Mouse (Mus musculus): ENCODE measurements around the gene Spata20.
A peak's percentile ranks its signal among the peaks of the same experiment; 100 is the strongest.

Gene Spata20

GRCm38 (mm10) chr11:94486001-94486400 lies at the start of gene Spata20:
TSS of gene Spata20 (minus strand) at chr11:94486179.
- DNase-seq = peak; percentile 78

- DNase-seq = no peak
Observed at GRCm38 (mm10) chr11:94533171-94533570, 47.2 kb upstream of the Spata20 start.

GRCm38 (mm10) chr11:94528879-94529278 lies 42.9 kb upstream of the Spata20 start:
- no peak for DNase-seq

GRCm38 (mm10) chr11:94526171-94526879 lies 40.3 kb upstream of the Spata20 start:
- no peak for DNase-seq

- DNase-seq = peak; percentile 42
Observed at GRCm38 (mm10) chr11:94521219-94521843, 35.4 kb upstream of the Spata20 start, which contains the start of gene Mycbpap. TSS of gene Mycbpap (minus strand) at chr11:94521742.

GRCm38 (mm10) chr11:94513452-94513851 lies 27.5 kb upstream of the Spata20 start:
- DNase-seq = no peak

GRCm38 (mm10) chr11:94508976-94509375 lies 23.0 kb upstream of the Spata20 start:
- DNase-seq = no peak

GRCm38 (mm10) chr11:94501482-94501881 lies 15.5 kb upstream of the Spata20 start:
- no peak for DNase-seq

GRCm38 (mm10) chr11:94500362-94500761 lies 14.4 kb upstream of the Spata20 start:
- DNase-seq = no peak

GRCm38 (mm10) chr11:94499661-94500152 lies 13.7 kb upstream of the Spata20 start, which contains the start of gene Epn3:
TSS of gene Epn3 (minus strand) at chr11:94499974.
- DNase-seq = peak; percentile 27

- DNase-seq = no peak
Observed at GRCm38 (mm10) chr11:94499035-94499434, 13.1 kb upstream of the Spata20 start.

- DNase-seq = no peak
Observed at GRCm38 (mm10) chr11:94498093-94498996, 12.4 kb upstream of the Spata20 start.

- no peak for DNase-seq
Observed at GRCm38 (mm10) chr11:94495415-94495814, 9.4 kb upstream of the Spata20 start.

- no peak for DNase-seq
Observed at GRCm38 (mm10) chr11:94491749-94492099, 5.7 kb upstream of the Spata20 start.

GRCm38 (mm10) chr11:94491035-94491748 lies 5.2 kb upstream of the Spata20 start:
- DNase-seq = peak; percentile 47

- DNase-seq = no peak
Observed at GRCm38 (mm10) chr11:94489745-94490144, 3.8 kb upstream of the Spata20 start.

- DNase-seq = no peak
Observed at GRCm38 (mm10) chr11:94488767-94489533, 3.0 kb upstream of the Spata20 start.

GRCm38 (mm10) chr11:94485223-94485622 lies 756 bp downstream of the Spata20 start:
- DNase-seq = no peak

- no peak for DNase-seq
Observed at GRCm38 (mm10) chr11:94484636-94485035, 1.3 kb downstream of the Spata20 start.

- no peak for DNase-seq
Observed at GRCm38 (mm10) chr11:94483921-94484320, 2.1 kb downstream of the Spata20 start.

- no peak for DNase-seq
Observed at GRCm38 (mm10) chr11:94483436-94483835, 2.5 kb downstream of the Spata20 start.

- no peak for DNase-seq
Observed at GRCm38 (mm10) chr11:94482738-94483137, 3.2 kb downstream of the Spata20 start.

All from liver (tissue).